In genomic region chr8:105700966-105701824, GRCm38 (mm10) we compare ENCODE assay signal across 8 mouse cellular contexts. TPM values are rescaled to one million over a fixed set of nuclear protein-coding genes. Genes with fewer than 3 reads are reported as not detected.
DNase-seq lines count a peak whose midpoint lies in the region; ATAC-seq lines count a peak whose summit lies in the region.

Acd (minus strand) TSS chr8:105701102.
Pard6a (plus strand) TSS chr8:105701148.

- no peaks in the 10 kb centered on the region for H3K27me3 ChIP-seq in heart, embryonic 14.5 days (ENCODE audit: control insufficient read depth, insufficient read depth, low read length)
- H3K27me3 ChIP-seq in liver, embryonic 13.5 days, result no peaks in the 10 kb centered on the region
- no peaks in the 10 kb centered on the region for H3K27me3 ChIP-seq in stomach, embryonic 16.5 days (ENCODE audit: control insufficient read depth, insufficient read depth, low read length)

- peak; percentile 96 for DNase-seq in CD4-positive, CD25-positive, alpha-beta regulatory T cell, adult 2 months (ENCODE audit: low read depth, low spot score)
- peak; percentile 83 for DNase-seq in fibroblast of lung, adult 2 months (ENCODE audit: low read depth)
- DNase-seq in kidney, postnatal 14 days, result peak; percentile 97
- DNase-seq in liver, embryonic 13.5 days, result peak; percentile 93
- DNase-seq in neural tube, embryonic 10.5 days (ENCODE audit: extremely low spot score, low spot score), result peak; percentile 98

- H3K9me3 ChIP-seq in heart, embryonic 14.5 days (ENCODE audit: control insufficient read depth, low read length), result no peaks in the 10 kb centered on the region
- H3K9me3 ChIP-seq in liver, embryonic 13.5 days (replicated peaks), result no peaks in the 10 kb centered on the region
- no peaks in the 10 kb centered on the region for H3K9me3 ChIP-seq in stomach, embryonic 16.5 days (replicated peaks; ENCODE audit: control insufficient read depth, low read length)

- H3K36me3 ChIP-seq in heart, embryonic 14.5 days (ENCODE audit: control insufficient read depth, insufficient read depth, low read length), result peaks cover 46% of the 10 kb centered on the region
- peaks cover 45% of the 10 kb centered on the region for H3K36me3 ChIP-seq in liver, embryonic 13.5 days
- 0 out of 2 replicates have a peak, but pooled peaks cover 6% of the 10 kb centered on the region for H3K36me3 ChIP-seq in stomach, embryonic 16.5 days (ENCODE audit: control insufficient read depth, insufficient read depth, low read length)

- ATAC-seq in heart, embryonic 14.5 days (ENCODE audit: insufficient number of reproducible peaks, insufficient read depth, low FRiP score, low read depth), result peak; percentile 75
- ATAC-seq in liver, embryonic 13.5 days (ENCODE audit: low read depth), result peak; percentile 78
- peak; percentile 87 for ATAC-seq in stomach, embryonic 16.5 days (ENCODE audit: insufficient read depth, low FRiP score)

- peak within 1 kb of the TSS; percentile 73 for H3K9ac ChIP-seq in heart, embryonic 14.5 days (ENCODE audit: low read length)
- peak within 1 kb of the TSS; percentile 77 for H3K9ac ChIP-seq in liver, embryonic 13.5 days
- peak within 1 kb of the TSS; percentile 80 for H3K9ac ChIP-seq in stomach, embryonic 16.5 days (ENCODE audit: low read length)

- H3K4me1 ChIP-seq in brown adipose tissue, adult 24 weeks (ENCODE audit: control insufficient read depth, insufficient read depth, insufficient read length, low read length), result peaks cover 4% of the 10 kb centered on the region; the same call in 1 of the 2 replicates
- H3K4me1 ChIP-seq in heart, embryonic 14.5 days (ENCODE audit: control insufficient read depth in 2 of 2, insufficient read depth in 2 of 2, low read length in 2 of 2), result peaks cover 9 to 14% of the 10 kb centered on the region in 2 experiments; a peak in 3 of 4 replicates
- H3K4me1 ChIP-seq in liver, embryonic 13.5 days (replicated peaks), result peaks cover 39% of the 10 kb centered on the region
- H3K4me1 ChIP-seq in stomach, embryonic 16.5 days (ENCODE audit: control insufficient read depth, insufficient read depth, low read length), result peaks cover 12% of the 10 kb centered on the region

- peak within 1 kb of the TSS; percentile 91 for H3K27ac ChIP-seq in brown adipose tissue, adult 24 weeks (replicated peaks; ENCODE audit: low read depth, low read length)
- peak within 1 kb of the TSS; percentile 92 for H3K27ac ChIP-seq in heart, embryonic 14.5 days (replicated peaks in 1 of 2; ENCODE audit: control insufficient read depth in 1 of 2, insufficient read depth in 1 of 2, low read depth in 2 of 2, low read length in 2 of 2)
- H3K27ac ChIP-seq in liver, embryonic 13.5 days, result peak within 1 kb of the TSS; percentile 96
- peak within 1 kb of the TSS; percentile 97 for H3K27ac ChIP-seq in stomach, embryonic 16.5 days (ENCODE audit: low read length)

- under 1% methylated on average over 60 of the region's 60 CpGs for WGBS in heart, embryonic 14.5 days
- WGBS in liver, embryonic 13.5 days (ENCODE audit: insufficient replicate concordance), result under 1% methylated on average over 60 of the region's 60 CpGs
- WGBS in stomach, embryonic 16.5 days, result under 1% methylated on average over 60 of the region's 60 CpGs

- H3K4me2 ChIP-seq in heart, embryonic 14.5 days (ENCODE audit: low read length), result peak within 1 kb of the TSS; percentile 89
- H3K4me2 ChIP-seq in liver, embryonic 13.5 days, result peak within 1 kb of the TSS; percentile 96
- H3K4me2 ChIP-seq in stomach, embryonic 16.5 days (ENCODE audit: low read depth, low read length), result peak within 1 kb of the TSS; percentile 89

- H3K4me3 ChIP-seq in brown adipose tissue, adult 24 weeks (ENCODE audit: insufficient read depth, low read depth, low read length), result peak within 1 kb of the TSS; percentile 91
- peak within 1 kb of the TSS; percentile 51 to 76 for H3K4me3 ChIP-seq in heart, embryonic 14.5 days (ENCODE audit: control insufficient read depth in 1 of 2, insufficient read depth in 1 of 2, low read depth in 1 of 2, low read length in 2 of 2)
- peak within 1 kb of the TSS; percentile 75 for H3K4me3 ChIP-seq in liver, embryonic 13.5 days (replicated peaks)
- peak within 1 kb of the TSS; percentile 85 for H3K4me3 ChIP-seq in stomach, embryonic 16.5 days (replicated peaks; ENCODE audit: low read length)

RNA-seq across cellular contexts. Expression of gene Acd, which starts in this region (rescaled TPM):
- 12.3 and 15.9 TPM in 2 replicates for polyA plus RNA-seq in brown adipose tissue, adult 24 weeks (2012; ENCODE audit: insufficient read depth, insufficient read length, missing spikeins)
- 39.7 and 41.7 TPM in 2 replicates for polyA plus RNA-seq in heart, embryonic 14.5 days (2014; fragmentation: Nextera tagmentation; extraction: Ambion mirVana)
- polyA plus RNA-seq in liver, embryonic 13.5 days (2015; fragmentation: Nextera tagmentation; extraction: Ambion mirVana), result 24.4 and 26.8 TPM in 2 replicates
- 47.9 and 54.0 TPM in 2 replicates for polyA plus RNA-seq in stomach, embryonic 16.5 days (2015; fragmentation: Nextera tagmentation; extraction: Ambion mirVana)

RNA-seq across cellular contexts. Expression of gene Pard6a, which starts in this region (rescaled TPM):
- 10.2 and 10.6 TPM in 2 replicates for polyA plus RNA-seq in brown adipose tissue, adult 24 weeks (2012; ENCODE audit: insufficient read depth, insufficient read length, missing spikeins)
- 12.9 and 17.3 TPM in 2 replicates for polyA plus RNA-seq in heart, embryonic 14.5 days (2014; fragmentation: Nextera tagmentation; extraction: Ambion mirVana)
- polyA plus RNA-seq in liver, embryonic 13.5 days (2015; fragmentation: Nextera tagmentation; extraction: Ambion mirVana), result 8.5 and 8.6 TPM in 2 replicates
- 13.2 and 16.5 TPM in 2 replicates for polyA plus RNA-seq in stomach, embryonic 16.5 days (2015; fragmentation: Nextera tagmentation; extraction: Ambion mirVana)

Comparison
In these comparisons a context has a peak if more than half of its experiments do, and no peak if none do; other contexts are left out.
1. Peak in every context shown above with its lines: DNase-seq, ATAC-seq, H3K4me3 ChIP-seq and H3K27ac ChIP-seq.